Mouse (Mus musculus): ENCODE results near the gene Eif2ak4.

Gene Eif2ak4

GRCm38 (mm10) chr2:118388341-118389335 is at the start of gene Eif2ak4:
Eif2ak4 (plus strand) TSS chr2:118388618.
- DNase-seq (ENCODE audit: low spot score) = peak; percentile 98

GRCm38 (mm10) chr2:118341295-118341694 is 47.1 kb upstream of the Eif2ak4 start:
- DNase-seq (ENCODE audit: low spot score) = no peak

DNA sequence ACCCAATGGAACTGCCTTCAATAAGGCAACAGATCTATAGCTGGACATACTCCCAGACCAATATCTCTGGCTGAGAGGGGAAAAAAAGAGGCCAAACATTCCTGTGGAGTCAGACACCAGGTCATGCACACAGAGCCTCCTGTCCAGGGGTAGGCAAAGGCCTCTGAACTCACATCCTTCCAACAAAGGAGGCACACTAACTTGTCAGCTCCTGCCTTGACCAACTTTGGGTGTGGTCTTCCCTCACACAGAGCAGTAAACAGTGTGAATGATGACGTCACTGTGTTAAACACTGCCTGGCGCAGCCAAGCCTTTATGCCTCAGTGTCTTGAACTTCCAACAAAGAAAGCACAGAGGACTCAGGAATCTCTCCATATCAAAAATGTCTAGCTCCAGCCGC is 44.5 kb upstream of the Eif2ak4 start:
- no peak for DNase-seq (ENCODE audit: low spot score)

GRCm38 (mm10) chr2:118345535-118345934 is 42.9 kb upstream of the Eif2ak4 start:
- no peak for DNase-seq (ENCODE audit: low spot score)

DNA sequence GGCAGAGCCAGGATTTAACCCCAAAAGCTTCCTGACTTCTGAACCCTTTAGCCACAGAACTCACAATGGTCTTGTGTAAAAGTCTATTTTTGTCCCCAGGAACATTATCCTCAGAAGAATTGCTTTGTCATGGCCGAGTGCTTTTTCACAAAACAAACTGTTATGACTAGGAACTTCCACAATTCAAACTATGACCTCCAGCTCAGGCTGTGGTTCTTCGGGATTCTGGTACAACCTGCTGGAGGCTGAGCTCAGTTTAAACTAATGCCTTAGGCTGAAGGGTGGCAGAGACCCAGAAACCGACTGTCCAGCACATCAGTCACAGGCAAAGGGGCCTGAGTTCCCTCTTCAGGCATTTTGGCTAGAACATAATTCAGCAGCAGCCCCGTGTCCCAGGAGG is 34.9 kb upstream of the Eif2ak4 start:
- DNase-seq (ENCODE audit: low spot score) = no peak

DNA sequence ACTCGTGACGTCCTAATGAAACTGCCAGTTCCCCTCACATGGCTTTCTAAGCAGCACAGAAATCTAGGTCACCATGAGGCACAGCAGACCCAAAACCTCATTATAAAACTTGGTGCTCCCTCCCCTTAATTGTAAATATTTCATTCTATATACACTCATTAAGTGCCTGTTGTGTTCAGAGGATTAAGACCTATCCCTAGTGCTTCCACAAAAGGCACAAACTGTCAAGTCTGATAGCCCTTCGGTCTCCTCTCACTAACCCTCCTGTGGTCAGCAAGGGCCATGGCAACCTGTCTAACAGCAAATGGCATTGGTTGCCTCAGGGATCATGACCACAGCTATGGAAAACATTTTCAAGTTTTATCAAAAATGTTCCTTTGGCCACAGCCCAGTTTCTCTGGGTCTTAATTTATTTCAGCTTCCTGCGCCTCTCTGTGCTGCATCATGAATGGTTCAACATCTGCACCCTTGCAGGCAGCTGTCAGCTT is 34.5 kb upstream of the Eif2ak4 start:
- no peak for DNase-seq (ENCODE audit: low spot score)

DNA sequence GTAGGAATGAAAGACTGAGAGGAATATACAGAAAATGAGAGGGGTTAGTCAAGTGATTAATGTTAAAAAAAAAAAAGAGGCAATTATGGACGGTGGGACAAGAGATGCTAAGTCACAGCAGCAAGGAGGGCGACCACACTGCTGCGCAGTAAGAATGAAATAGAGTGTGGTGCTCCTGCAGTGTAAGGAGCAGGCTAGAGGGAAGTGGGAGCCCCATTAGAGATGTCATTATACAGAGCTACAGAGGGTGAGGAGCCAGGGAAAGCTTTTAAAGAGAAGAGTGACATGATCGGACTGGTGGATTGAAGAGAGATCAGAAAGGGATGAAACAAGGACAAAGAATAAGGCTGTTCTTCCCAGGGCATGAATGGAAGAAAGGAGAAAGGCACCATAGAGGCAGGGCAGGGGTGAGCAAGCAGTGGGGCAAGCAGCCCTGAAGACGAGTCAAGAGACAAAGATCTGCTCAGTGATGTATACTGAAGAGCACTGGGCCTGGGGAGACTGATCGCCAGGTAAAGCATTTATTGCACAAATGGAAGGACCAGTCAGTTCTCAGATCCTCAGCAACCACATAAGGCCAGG is 33.2 kb upstream of the Eif2ak4 start:
- no peak for DNase-seq (ENCODE audit: low spot score)

GRCm38 (mm10) chr2:118371841-118372240 is 16.6 kb upstream of the Eif2ak4 start:
- DNase-seq (ENCODE audit: low spot score) = no peak

GRCm38 (mm10) chr2:118372561-118372900 is 15.9 kb upstream of the Eif2ak4 start:
- peak; percentile 31 for DNase-seq (ENCODE audit: low spot score)

- DNase-seq (ENCODE audit: low spot score) = peak; percentile 55
Measured at GRCm38 (mm10) chr2:118372901-118373571, 15.4 kb upstream of the Eif2ak4 start, which contains the start of gene Gpr176. Gpr176 (minus strand) TSS chr2:118373419.

DNA sequence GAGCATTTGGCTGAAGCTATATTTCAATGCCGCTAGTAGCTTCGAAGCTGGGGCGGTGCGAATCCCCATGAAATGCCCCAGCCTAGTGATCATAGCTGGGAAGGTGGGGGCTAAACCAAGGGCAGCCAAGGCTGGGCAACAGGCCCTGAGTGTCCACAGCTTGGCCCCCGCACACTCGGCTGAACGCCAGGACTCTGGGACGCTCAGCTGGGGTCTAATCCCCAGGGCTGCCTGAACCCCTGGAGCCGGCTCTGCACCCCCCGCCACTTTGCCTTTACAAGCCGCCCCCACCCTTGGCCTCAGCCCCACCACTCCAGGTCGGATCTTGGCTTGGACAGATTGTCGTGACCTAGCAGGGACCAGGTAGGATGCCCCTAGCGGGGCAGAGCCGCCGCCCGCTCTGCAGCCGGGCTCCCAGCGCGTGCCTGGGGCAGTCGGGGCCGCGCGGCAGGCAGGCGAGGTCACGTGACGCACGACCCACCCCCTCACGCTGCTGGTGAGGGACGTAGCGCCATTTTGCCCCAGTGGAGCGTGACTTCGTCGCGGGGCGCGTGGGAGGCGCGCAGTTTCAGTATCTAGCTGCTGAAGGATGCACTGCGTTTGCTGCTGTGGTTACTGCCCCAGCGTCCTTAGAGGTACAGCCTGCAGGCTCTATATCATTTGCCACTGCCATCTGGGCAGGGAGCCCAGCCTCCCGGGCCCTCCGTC is 14.7 kb upstream of the Eif2ak4 start:
- peak; percentile 94 for DNase-seq (ENCODE audit: low spot score)

- no peak for DNase-seq (ENCODE audit: low spot score)
Measured at GRCm38 (mm10) chr2:118375522-118375921, 12.9 kb upstream of the Eif2ak4 start.

DNA sequence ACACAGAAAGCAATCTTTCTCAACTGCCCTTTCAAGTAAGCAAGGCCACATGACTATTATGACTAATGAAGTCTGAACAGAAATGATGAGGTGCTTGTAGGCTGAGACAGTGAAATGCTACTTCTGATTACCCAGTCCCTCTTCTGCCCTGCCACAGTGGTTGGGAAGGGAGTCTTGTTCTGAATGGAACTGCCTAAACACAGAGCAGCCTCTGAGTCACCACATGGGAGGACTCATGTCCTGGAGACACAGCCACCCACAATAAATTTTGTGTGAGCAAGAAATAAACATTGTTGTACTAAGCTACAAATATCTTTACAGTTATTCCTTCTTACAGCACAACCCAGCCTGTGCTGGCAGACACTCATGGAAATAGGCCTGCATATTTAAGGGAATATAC is 12.5 kb upstream of the Eif2ak4 start:
- no peak for DNase-seq (ENCODE audit: low spot score)

GRCm38 (mm10) chr2:118379756-118380155 is 8.7 kb upstream of the Eif2ak4 start:
- no peak for DNase-seq (ENCODE audit: low spot score)

GRCm38 (mm10) chr2:118383387-118383786 is 5.0 kb upstream of the Eif2ak4 start:
- no peak for DNase-seq (ENCODE audit: low spot score)

GRCm38 (mm10) chr2:118389569-118389968 is 1.2 kb downstream of the Eif2ak4 start:
- no peak for DNase-seq (ENCODE audit: low spot score)

GRCm38 (mm10) chr2:118390072-118390471 is 1.7 kb downstream of the Eif2ak4 start:
- no peak for DNase-seq (ENCODE audit: low spot score)

DNA sequence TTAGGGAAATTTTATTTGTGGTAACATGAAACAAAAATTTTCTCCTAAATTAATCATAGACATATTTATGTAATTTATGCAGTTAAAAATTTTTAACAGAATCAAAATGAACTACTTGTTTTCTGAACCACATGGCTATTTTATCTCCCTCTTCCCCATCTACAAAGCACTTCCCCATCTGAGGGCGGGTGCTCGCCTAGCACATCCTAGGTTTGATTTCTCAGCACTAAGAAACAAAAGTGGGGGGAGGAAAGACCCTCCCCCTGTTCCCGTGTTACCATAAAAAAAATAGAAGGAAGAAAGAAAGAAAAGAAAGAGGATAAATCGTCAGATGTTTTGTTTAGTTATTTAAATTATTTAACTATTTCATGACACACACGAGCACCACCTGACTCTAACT is 2.8 kb downstream of the Eif2ak4 start:
- no peak for DNase-seq (ENCODE audit: low spot score)

DNA sequence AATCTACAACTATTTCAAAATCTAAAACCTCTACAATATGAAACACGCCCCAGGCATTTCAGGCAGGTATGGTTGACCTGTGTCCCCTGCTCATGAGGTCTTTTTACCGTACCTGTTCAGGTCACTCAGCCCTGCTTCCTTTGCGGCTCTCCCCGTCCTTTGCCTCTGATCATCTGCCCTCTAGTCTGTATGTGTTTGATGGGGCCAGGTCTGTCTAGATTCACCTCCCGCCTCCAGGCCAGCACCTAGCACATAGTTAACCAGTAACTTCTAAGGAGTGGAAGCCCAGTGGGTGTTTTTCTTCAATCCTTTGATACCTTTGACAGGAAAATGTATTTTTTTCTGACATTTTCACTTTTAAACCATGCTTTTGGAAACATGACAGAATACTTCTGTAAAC is 11.3 kb downstream of the Eif2ak4 start:
- no peak for DNase-seq (ENCODE audit: low spot score)

DNA sequence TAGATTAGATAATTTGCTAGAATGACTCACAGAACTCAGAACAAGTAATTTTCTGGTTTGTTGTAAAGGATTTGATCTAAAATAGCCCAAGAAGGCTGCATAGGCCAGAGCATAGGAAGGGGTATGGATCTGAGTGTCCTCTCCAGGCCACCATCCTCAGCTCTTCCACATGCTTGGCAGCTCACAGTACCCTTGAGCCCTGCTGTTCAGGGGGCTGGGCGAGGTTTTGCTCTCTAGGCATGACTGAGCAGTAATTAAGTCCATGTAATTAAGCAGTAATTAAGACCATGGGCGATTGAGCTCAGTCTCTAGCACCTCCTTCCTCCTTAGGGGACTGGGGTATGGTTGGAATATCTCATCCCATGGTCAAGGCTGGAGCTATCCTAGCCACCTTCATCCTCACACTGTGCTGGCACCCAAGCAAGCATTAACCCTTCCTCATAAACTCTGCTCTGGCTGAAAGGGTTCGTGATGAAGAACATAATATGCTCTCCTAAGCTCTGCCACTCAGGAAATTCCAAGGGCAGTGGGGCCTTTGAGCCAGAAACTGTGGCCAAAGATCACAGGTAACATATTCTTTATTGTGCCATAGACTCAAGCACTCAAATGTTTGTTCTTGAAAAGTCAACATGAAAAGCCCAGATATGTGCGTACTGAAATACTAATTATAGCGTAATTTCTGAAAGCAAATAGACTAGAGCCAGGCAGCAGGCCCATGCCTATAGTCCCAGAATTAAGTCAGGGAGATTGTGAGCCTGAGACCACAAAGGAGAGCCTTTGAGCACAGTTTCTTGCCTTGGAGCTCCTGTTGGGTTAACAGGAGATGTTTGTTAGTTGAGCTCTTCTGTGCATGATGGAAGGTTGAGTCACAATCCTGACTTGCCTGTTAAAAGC is 13.7 kb downstream of the Eif2ak4 start:
- DNase-seq (ENCODE audit: low spot score) = no peak

DNA sequence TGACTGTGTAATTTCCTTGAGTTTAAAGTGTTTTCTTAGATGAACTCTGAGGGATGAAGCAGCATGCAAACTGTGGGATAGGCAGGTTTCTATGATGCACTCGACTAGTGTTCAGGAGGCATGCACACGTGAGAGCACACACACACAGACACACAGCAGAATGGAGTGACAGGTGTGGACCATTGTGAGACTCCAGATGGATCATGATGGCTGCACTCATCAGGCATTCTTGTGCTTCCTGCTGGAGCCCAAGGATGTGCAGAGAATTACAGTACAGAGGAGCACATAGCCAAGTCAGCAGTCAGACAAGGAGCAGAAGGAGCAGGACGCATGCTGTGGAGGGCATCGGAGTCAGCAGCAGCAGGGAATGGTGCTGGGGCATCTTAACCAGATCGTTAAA is 15.9 kb downstream of the Eif2ak4 start:
- DNase-seq (ENCODE audit: low spot score) = no peak

Data from embryo, embryonic 10 days (tissue).